ENCODE assay signal across 8 mouse cellular contexts in the genomic region with DNA sequence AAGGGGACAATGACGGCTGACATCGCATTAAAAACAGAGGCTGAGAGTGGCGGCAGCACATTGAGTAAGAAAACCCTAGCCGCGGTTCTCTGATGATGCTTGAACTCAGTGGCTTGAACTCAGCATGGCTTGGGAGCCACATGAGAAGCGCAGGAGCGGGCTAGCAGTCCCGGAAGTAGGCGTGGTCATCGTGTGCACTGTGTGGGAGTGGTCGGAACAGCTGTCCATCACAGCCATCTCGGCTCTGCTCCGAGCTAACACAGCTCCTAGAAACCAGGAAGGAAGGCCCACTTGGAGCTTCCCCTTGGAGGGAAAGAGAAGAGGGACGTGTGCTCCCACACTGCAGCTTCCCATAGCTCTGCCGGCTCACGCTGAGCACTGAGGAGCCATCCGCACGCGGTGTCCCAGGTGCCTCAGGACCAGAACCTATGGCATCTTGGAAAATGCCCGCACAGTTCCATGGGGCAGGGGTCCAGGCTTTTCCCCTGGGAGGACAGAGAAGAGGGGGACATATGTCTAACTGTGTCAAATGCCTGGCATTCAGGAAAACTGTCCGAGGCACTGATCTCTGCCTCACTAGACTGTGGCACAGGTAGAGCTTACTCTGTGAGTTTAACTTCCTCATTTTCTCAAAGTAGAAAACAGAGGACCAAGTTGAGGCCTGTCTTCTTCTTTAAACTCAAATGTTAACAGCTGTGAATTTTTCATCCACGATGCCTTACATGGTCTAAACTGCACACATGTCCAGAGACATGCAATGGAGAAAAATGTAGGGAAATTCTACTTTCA. TPM values are rescaled to one million over a fixed set of nuclear protein-coding genes. Genes with fewer than 3 reads are reported as not detected.
DNase-seq lines count a peak whose midpoint lies in the region; ATAC-seq lines count a peak whose summit lies in the region.

No protein-coding gene starts in this region.

- H3K27ac ChIP-seq in hindbrain, embryonic 14.5 days, result no peak overlapping the region; the same call in 1 of the 2 replicates
- 0 out of 2 replicates have a peak overlapping the region, but pooled peaks have one; percentile 20 for H3K27ac ChIP-seq in liver, embryonic 15.5 days (replicated peaks)
- no peak overlapping the region for H3K27ac ChIP-seq in neural tube, embryonic 14.5 days (ENCODE audit: low read depth, low read length)

- no peaks in the 10 kb centered on the region for H3K27me3 ChIP-seq in hindbrain, embryonic 14.5 days (ENCODE audit: control insufficient read depth, insufficient read depth, low read length)
- no peaks in the 10 kb centered on the region for H3K27me3 ChIP-seq in liver, embryonic 15.5 days
- no peaks in the 10 kb centered on the region for H3K27me3 ChIP-seq in neural tube, embryonic 14.5 days (ENCODE audit: control insufficient read depth, insufficient read depth, low read length)

- peaks cover 29% of the 10 kb centered on the region for H3K36me3 ChIP-seq in hindbrain, embryonic 14.5 days (replicated peaks; ENCODE audit: control insufficient read depth, insufficient read depth)
- H3K36me3 ChIP-seq in liver, embryonic 15.5 days (replicated peaks), result peaks cover 27% of the 10 kb centered on the region
- H3K36me3 ChIP-seq in neural tube, embryonic 14.5 days (ENCODE audit: control insufficient read depth, insufficient read depth, low read length), result peaks cover 10% of the 10 kb centered on the region; the same call in 1 of the 2 replicates

- H3K4me3 ChIP-seq in hindbrain, embryonic 14.5 days (replicated peaks; ENCODE audit: low read length), result no peak overlapping the region
- peak overlapping the region; percentile 43 for H3K4me3 ChIP-seq in liver, embryonic 15.5 days (replicated peaks)
- no peak overlapping the region for H3K4me3 ChIP-seq in neural tube, embryonic 14.5 days (ENCODE audit: low read depth, low read length)

- ATAC-seq in hindbrain, embryonic 14.5 days (ENCODE audit: low FRiP score), result peak; percentile 91
- ATAC-seq in liver, embryonic 15.5 days (ENCODE audit: insufficient read depth), result peak; percentile 98
- peak; percentile 89 for ATAC-seq in neural tube, embryonic 14.5 days (ENCODE audit: low read depth)

- H3K9ac ChIP-seq in hindbrain, embryonic 14.5 days, result peak overlapping the region; percentile 37; the same call in 1 of the 2 replicates
- H3K9ac ChIP-seq in liver, embryonic 15.5 days, result peak overlapping the region; percentile 13; the same call in 1 of the 2 replicates
- no peak overlapping the region for H3K9ac ChIP-seq in neural tube, embryonic 14.5 days (replicated peaks; ENCODE audit: low read depth, low read length)

- peak; percentile 22 for DNase-seq in T-cell, adult 2 months (ENCODE audit: low spot score)
- peak; percentile 96 for DNase-seq in embryo, embryonic 10 days (ENCODE audit: low spot score)
- peak; percentile 52 for DNase-seq in hindbrain, embryonic 14.5 days (ENCODE audit: low spot score)
- no peak for DNase-seq in ovary, postnatal 10 days (ENCODE audit: low spot score)
- no peak for DNase-seq in left cerebral cortex, adult 11 months (ENCODE audit: low spot score)
- DNase-seq in left cerebral cortex, adult 18-20 months (ENCODE audit: low spot score in 2 of 2), result no peak

- no peaks in the 10 kb centered on the region for H3K4me1 ChIP-seq in hindbrain, embryonic 14.5 days (replicated peaks; ENCODE audit: control insufficient read depth, insufficient read depth, low read length)
- H3K4me1 ChIP-seq in liver, embryonic 15.5 days (replicated peaks), result peaks cover 16% of the 10 kb centered on the region
- no peaks in the 10 kb centered on the region for H3K4me1 ChIP-seq in neural tube, embryonic 14.5 days (ENCODE audit: control insufficient read depth, insufficient read depth, low read length)

- WGBS in hindbrain, embryonic 14.5 days, result 27% methylated on average over 22 of the region's 22 CpGs
- WGBS in liver, embryonic 15.5 days (ENCODE audit: insufficient replicate concordance), result 25% methylated on average over 22 of the region's 22 CpGs
- 39% methylated on average over 22 of the region's 22 CpGs for WGBS in neural tube, embryonic 14.5 days

- H3K9me3 ChIP-seq in hindbrain, embryonic 14.5 days (ENCODE audit: control insufficient read depth, low read length), result no peaks in the 10 kb centered on the region
- H3K9me3 ChIP-seq in liver, embryonic 15.5 days (replicated peaks), result no peaks in the 10 kb centered on the region
- H3K9me3 ChIP-seq in neural tube, embryonic 14.5 days (ENCODE audit: control insufficient read depth, low read length), result no peaks in the 10 kb centered on the region

- H3K4me2 ChIP-seq in hindbrain, embryonic 14.5 days (replicated peaks), result peak overlapping the region; percentile 33
- H3K4me2 ChIP-seq in liver, embryonic 15.5 days, result peak overlapping the region; percentile 71
- peak overlapping the region; percentile 14; the same call in 1 of the 2 replicates for H3K4me2 ChIP-seq in neural tube, embryonic 14.5 days (ENCODE audit: low read depth, low read length)

RNA-seq across cellular contexts. Expression of gene Katnal1, which starts 43.1 kb away (rescaled TPM):
- 38.0 and 40.9 TPM in 2 replicates for polyA plus RNA-seq in hindbrain, embryonic 14.5 days (2014; fragmentation: Nextera tagmentation; extraction: Ambion mirVana)
- 8.1 and 9.0 TPM in 2 replicates for polyA plus RNA-seq in liver, embryonic 15.5 days (2015; fragmentation: Nextera tagmentation; extraction: Ambion mirVana)
- 42.3 and 44.5 TPM in 2 replicates for polyA plus RNA-seq in neural tube, embryonic 14.5 days (2014; fragmentation: Nextera tagmentation; extraction: Ambion mirVana)
- total RNA-seq in left cerebral cortex, adult 18-20 months (2021), result 10 to 100 TPM; 75.2 to 78.2 TPM

Comparison
In these comparisons a context has a peak if more than half of its experiments do, and no peak if none do; other contexts are left out.
1. DNase-seq: peak in T-cell, adult 2 months (single experiment), embryo, embryonic 10 days (single experiment) and hindbrain, embryonic 14.5 days (single experiment); none in ovary, postnatal 10 days (single experiment), left cerebral cortex, adult 11 months (single experiment) and left cerebral cortex, adult 18-20 months (0 of 2).
2. H3K4me2 ChIP-seq: peak in every context shown above with its lines; median percentile 71 in liver, embryonic 15.5 days; 33 in hindbrain, embryonic 14.5 days; 14 in neural tube, embryonic 14.5 days.
3. Peak in every context shown above with its lines, with median percentiles within 50 percentile points of each other: ATAC-seq.